Mouse (Mus musculus) bone marrow, adult 2 months (tissue): ENCODE results near the gene Lmcd1.

Source experiments
- CTCF ChIP-seq: fragments of 200-500 bp; IDR thresholded peaks from 2 replicates; pipeline ENCODE4 v1.5.1; 2011; ENCODE audit warnings: low read length, control low read depth; ENCODE audit not compliant: control insufficient read depth, insufficient read depth
- POLR2A ChIP-seq: fragments of 200-500 bp; IDR thresholded peaks from 2 replicates; pipeline ENCODE4 v1.6.1; 2011; ENCODE audit warnings: low read depth, mild to moderate bottlenecking, control low read depth, low read length, borderline replicate concordance; ENCODE audit not compliant: control insufficient read depth

GRCm38 (mm10) chr6:112295269-112295668 is 21.7 kb downstream of the Lmcd1 start:
- TF ChIP-seq CTCF: no peak
- no peak for TF ChIP-seq POLR2A
